Mouse (Mus musculus): ENCODE measurements around the gene Htr5b. TPM values are rescaled to one million over a fixed set of nuclear protein-coding genes. Genes with fewer than 3 reads are reported as not detected.
A peak's percentile ranks its signal among the peaks of the same experiment; 100 is the strongest.

Gene Htr5b
- total and polyA plus RNA-seq, 3 experiments = not detected

- H3K27ac ChIP-seq (ENCODE audit: insufficient read depth, low read depth) = no peak overlapping the region
- no peak overlapping the region for H3K9ac ChIP-seq (ENCODE audit: insufficient read depth, low read depth)
These were observed 21.2 kb upstream of the Htr5b start for GRCm38 (mm10) chr1:121549456-121549855.

GRCm38 (mm10) chr1:121548667-121549066 lies 20.4 kb upstream of the Htr5b start:
- H3K36me3 ChIP-seq (replicated peaks in 1 of 2; ENCODE audit: control insufficient read depth in 1 of 2, insufficient read depth in 1 of 2, low read length in 1 of 2) = peaks cover 20 to 43% of the 10 kb centered on the region in 2 experiments
- H3K27ac ChIP-seq (ENCODE audit: insufficient read depth, low read depth) = no peak overlapping the region
- H3K79me2 ChIP-seq (replicated peaks; ENCODE audit: control insufficient read depth, extremely low read depth, insufficient read depth, poor library complexity, severe bottlenecking) = no peaks in the 10 kb centered on the region
- no peak overlapping the region for H3K9ac ChIP-seq (ENCODE audit: insufficient read depth, low read depth)
- DNase-seq (ENCODE audit: extremely low read depth) = no peak
- in situ Hi-C loops (cut with MboI; ENCODE audit: low pct_ligation_motif_present, low pct_unique_long_range_greater_than_20kb, low sequenced_read_pairs) (no loop called here), dilution Hi-C loops (cut with MboI; ENCODE audit: extremely low pct_ligation_motif_present, extremely low pct_unique_long_range_greater_than_20kb, low sequenced_read_pairs) (no loop called here)
- H3K4me3 ChIP-seq (replicated peaks in 1 of 3; ENCODE audit: low read depth in 2 of 3, low read length in 2 of 3, poor library complexity in 1 of 3) = no peak overlapping the region
- no peaks in the 10 kb centered on the region for H3K27me3 ChIP-seq (replicated peaks)
- H3K4me1 ChIP-seq (ENCODE audit: control insufficient read depth in 1 of 2, insufficient read depth in 2 of 2) = no peaks in the 10 kb centered on the region
- no peak overlapping the region for H3K4me2 ChIP-seq (ENCODE audit: insufficient read depth, low read depth, poor library complexity, severe bottlenecking)
- no peak for TF ChIP-seq EP300 (IDR thresholded peaks at IDR 0.05; ENCODE audit: low read length)
- H3K9me3 ChIP-seq (replicated peaks; ENCODE audit: low read length) = no peaks in the 10 kb centered on the region

More at GRCm38 (mm10) chr1:121549456-121549855, 21.2 kb upstream of the Htr5b start:
- DNase-seq (ENCODE audit: extremely low read depth) = no peak
- H3K4me1 ChIP-seq (ENCODE audit: control insufficient read depth in 1 of 2, insufficient read depth in 2 of 2) = no peaks in the 10 kb centered on the region
- peaks cover 26 to 49% of the 10 kb centered on the region in 2 experiments for H3K36me3 ChIP-seq (replicated peaks in 1 of 2; ENCODE audit: control insufficient read depth in 1 of 2, insufficient read depth in 1 of 2, low read length in 1 of 2)
- H3K4me3 ChIP-seq (replicated peaks in 1 of 3; ENCODE audit: low read depth in 2 of 3, low read length in 2 of 3, poor library complexity in 1 of 3) = no peak overlapping the region
- no peaks in the 10 kb centered on the region for H3K27me3 ChIP-seq (replicated peaks)
- H3K4me2 ChIP-seq (ENCODE audit: insufficient read depth, low read depth, poor library complexity, severe bottlenecking) = no peak overlapping the region
- no peaks in the 10 kb centered on the region for H3K79me2 ChIP-seq (replicated peaks; ENCODE audit: control insufficient read depth, extremely low read depth, insufficient read depth, poor library complexity, severe bottlenecking)
- no peak for TF ChIP-seq USF1 (IDR thresholded peaks at IDR 0.05; ENCODE audit: low read depth, low read length)
- TF ChIP-seq ZKSCAN1 (IDR thresholded peaks at IDR 0.05; ENCODE audit: borderline replicate concordance, low read depth, low read length) = no peak
- no peak for TF ChIP-seq NRF1 (IDR thresholded peaks at IDR 0.05; ENCODE audit: low read depth, low read length)
- no peak for TF ChIP-seq MAFK (IDR thresholded peaks at IDR 0.05; ENCODE audit: insufficient replicate concordance, low read length)
- no peak for TF ChIP-seq MAZ (IDR thresholded peaks at IDR 0.05; ENCODE audit: low read depth, low read length)
- TF ChIP-seq RAD21 (IDR thresholded peaks at IDR 0.05; ENCODE audit: low read depth, low read length) = peak; percentile 27
- peak; percentile 41; the same call in 1 of the 2 replicates for TF ChIP-seq SMC3 (IDR thresholded peaks at IDR 0.05; ENCODE audit: low read depth, low read length)
- TF ChIP-seq CTCF (conservative IDR thresholded peaks at IDR 0.05 in 1 of 2, IDR thresholded peaks at IDR 0.05 in 1 of 2; ENCODE audit: low read depth in 2 of 2, low read length in 2 of 2) = peak; percentile 14 to 57; a peak in 2 of 4 replicates
- in situ Hi-C loops (cut with MboI; ENCODE audit: low pct_ligation_motif_present, low pct_unique_long_range_greater_than_20kb, low sequenced_read_pairs) = no loop called here
- no peaks in the 10 kb centered on the region for H3K9me3 ChIP-seq (replicated peaks; ENCODE audit: low read length)
- dilution Hi-C loops (cut with MboI; ENCODE audit: extremely low pct_ligation_motif_present, extremely low pct_unique_long_range_greater_than_20kb, low sequenced_read_pairs) = no loop called here

GRCm38 (mm10) chr1:121546844-121547243 lies 18.6 kb upstream of the Htr5b start:
- Histone ChIP-seq H3K9me3 (replicated peaks; ENCODE audit: low read length) (no peaks in the 10 kb centered on the region), H3K9ac (ENCODE audit: insufficient read depth, low read depth) (no peak overlapping the region), H3K27ac (ENCODE audit: insufficient read depth, low read depth) (no peak overlapping the region), H3K4me3 (replicated peaks in 1 of 3; ENCODE audit: low read depth in 2 of 3, low read length in 2 of 3, poor library complexity in 1 of 3) (no peak overlapping the region), H3K4me1 (ENCODE audit: control insufficient read depth in 1 of 2, insufficient read depth in 2 of 2) (no peaks in the 10 kb centered on the region), H3K27me3 (replicated peaks) (no peaks in the 10 kb centered on the region), H3K4me2 (ENCODE audit: insufficient read depth, low read depth, poor library complexity, severe bottlenecking) (no peak overlapping the region), H3K36me3 (replicated peaks in 1 of 2; ENCODE audit: control insufficient read depth in 1 of 2, insufficient read depth in 1 of 2, low read length in 1 of 2) (peaks cover 11 to 27% of the 10 kb centered on the region in 2 experiments), H3K79me2 (replicated peaks; ENCODE audit: control insufficient read depth, extremely low read depth, insufficient read depth, poor library complexity, severe bottlenecking) (no peaks in the 10 kb centered on the region)
- DNase-seq (ENCODE audit: extremely low read depth) = no peak
- dilution Hi-C loops (cut with MboI; ENCODE audit: extremely low pct_ligation_motif_present, extremely low pct_unique_long_range_greater_than_20kb, low sequenced_read_pairs) = no loop called here
- in situ Hi-C loops (cut with MboI; ENCODE audit: low pct_ligation_motif_present, low pct_unique_long_range_greater_than_20kb, low sequenced_read_pairs) = no loop called here
- TF ChIP-seq MAZ (IDR thresholded peaks at IDR 0.05; ENCODE audit: low read depth, low read length) (no peak), TBP (conservative IDR thresholded peaks at IDR 0.05; ENCODE audit: low read depth, low read length) (no peak), NELFE (IDR thresholded peaks at IDR 0.05; ENCODE audit: low read depth, low read length) (no peak), HCFC1 (IDR thresholded peaks at IDR 0.05; ENCODE audit: low read depth, low read length) (no peak), MYC (IDR thresholded peaks at IDR 0.05; ENCODE audit: low read depth, low read length) (no peak), E2F4 (IDR thresholded peaks at IDR 0.05; ENCODE audit: insufficient replicate concordance, low read depth, low read length) (no peak), PAX5 (IDR thresholded peaks at IDR 0.05; ENCODE audit: low read length) (no peak), KAT2A (IDR thresholded peaks at IDR 0.05; ENCODE audit: insufficient replicate concordance, low read length) (no peak), UBTF (IDR thresholded peaks at IDR 0.05; ENCODE audit: low read depth, low read length) (no peak), BHLHE40 (IDR thresholded peaks at IDR 0.05; ENCODE audit: low read depth, low read length) (no peak), MEF2A (IDR thresholded peaks at IDR 0.05; ENCODE audit: borderline replicate concordance, low read depth, low read length) (no peak), MAFK (IDR thresholded peaks at IDR 0.05; ENCODE audit: insufficient replicate concordance, low read length) (no peak), ZNF384 (IDR thresholded peaks at IDR 0.05; ENCODE audit: low read depth, low read length) (no peak), POLR2A (IDR thresholded peaks at IDR 0.05; ENCODE audit: low read depth, low read length) (no peak), ZC3H11A (IDR thresholded peaks at IDR 0.05; ENCODE audit: low read depth, low read length) (no peak), TCF12 (IDR thresholded peaks at IDR 0.05; ENCODE audit: low read depth, low read length) (no peak)

Measured in CH12.LX (cell line).